Mouse (Mus musculus) heart, postnatal 0 days (tissue): ENCODE measurements around the gene Deup1.

ENCODE experiments used
- CTCF ChIP-seq: IDR thresholded peaks from 2 replicates; pipeline ENCODE4 v1.5.1; 2016; ENCODE audit warnings: antibody characterized with exemption, control low read depth, low read depth
- EP300 ChIP-seq: IDR thresholded peaks from 2 replicates; pipeline ENCODE4 v1.6.1; 2016; ENCODE audit warnings: antibody characterized with exemption, low read depth

GRCm38 (mm10) chr9:15551933-15552851 is 75.5 kb downstream of the Deup1 start:
- TF ChIP-seq CTCF (no peak), EP300 (no peak)
